Mouse (Mus musculus) CH12F3 (cell line): ENCODE results near the gene Olfr1000.
"Not testable (repeated sequence)": the region's sequence is repeated elsewhere in the genome, so short reads cannot be mapped to it uniquely, and the experiment has no call there.

Source experiments
- in situ Hi-C: fragments of 300-500 bp; cut with MboI; formaldehyde crosslinking; loops from 2 replicates; pipeline ENCODE4 v1.14.3; 2020; ENCODE audit warnings: low sequenced_read_pairs

Olfr1000 gene

DNA sequence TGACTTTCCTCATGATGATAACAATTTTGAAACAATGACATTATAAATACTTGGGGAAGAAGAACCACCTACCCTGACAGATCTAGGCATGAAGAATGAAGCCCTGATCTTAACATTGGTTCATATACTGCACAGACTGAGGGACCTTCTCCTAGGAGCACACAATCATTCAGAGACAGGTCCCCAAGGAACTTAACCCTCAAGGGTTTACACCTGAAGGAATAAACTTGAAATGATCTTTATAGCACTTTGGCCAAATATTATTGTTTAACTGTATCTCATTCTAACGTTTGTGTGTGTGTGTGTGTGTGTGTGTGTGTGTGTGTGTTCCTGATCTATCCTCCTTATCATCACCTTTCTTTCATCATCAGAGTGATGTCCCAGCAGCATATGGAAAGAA, at the start of gene Olfr1000:
Gene Olfr1000, minus strand, starts transcription at position 101 of the 400 bp plus-strand sequence.
- in situ Hi-C loops = no loop called here

DNA sequence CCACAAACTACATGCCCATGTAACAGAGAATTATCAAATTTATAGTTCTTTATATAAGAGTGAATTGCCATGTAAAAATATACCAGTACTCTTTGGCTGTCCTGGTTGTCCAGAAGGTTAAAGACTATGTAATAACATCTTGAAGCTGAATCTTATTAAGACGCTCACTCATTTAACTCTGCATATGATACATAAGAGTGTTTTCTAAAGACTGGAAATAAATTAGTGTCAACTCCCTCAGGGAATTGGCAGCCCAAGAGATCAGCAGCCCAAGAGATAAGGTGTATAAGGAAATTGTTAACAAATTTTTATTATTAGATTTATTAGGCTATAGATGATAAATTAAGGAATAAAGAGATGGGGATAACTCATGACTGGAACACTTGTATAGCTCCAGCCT, 38.9 kb upstream of the Olfr1000 start, which contains the start of gene Olfr1002:
Gene Olfr1002, minus strand, starts transcription at position 101 of the 400 bp plus-strand sequence.
- in situ Hi-C loops = no loop called here

DNA sequence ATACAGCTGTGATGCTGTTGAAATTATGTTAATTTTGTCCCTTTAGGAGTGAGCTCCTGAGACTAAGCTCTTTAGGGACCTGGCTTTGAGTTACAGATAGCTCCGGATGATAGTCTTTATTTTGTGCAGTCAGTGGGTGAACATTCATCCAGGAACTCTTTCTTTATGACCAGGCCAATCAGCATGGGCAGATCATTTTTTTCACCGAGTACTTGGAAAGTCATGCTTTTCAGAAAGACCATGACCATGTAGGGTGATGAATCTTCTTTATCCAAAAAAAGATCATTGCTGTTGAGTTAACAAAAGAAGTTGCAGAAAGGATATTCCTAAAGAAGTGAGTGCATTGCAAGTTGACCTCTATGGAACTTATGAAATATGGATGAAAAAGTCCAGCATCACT, 23.1 kb downstream of the Olfr1000 start, which contains the start of gene Olfr998:
Gene Olfr998, plus strand, starts transcription at position 301 of the 400 bp plus-strand sequence.
- in situ Hi-C loops = not testable (repeated sequence)

DNA sequence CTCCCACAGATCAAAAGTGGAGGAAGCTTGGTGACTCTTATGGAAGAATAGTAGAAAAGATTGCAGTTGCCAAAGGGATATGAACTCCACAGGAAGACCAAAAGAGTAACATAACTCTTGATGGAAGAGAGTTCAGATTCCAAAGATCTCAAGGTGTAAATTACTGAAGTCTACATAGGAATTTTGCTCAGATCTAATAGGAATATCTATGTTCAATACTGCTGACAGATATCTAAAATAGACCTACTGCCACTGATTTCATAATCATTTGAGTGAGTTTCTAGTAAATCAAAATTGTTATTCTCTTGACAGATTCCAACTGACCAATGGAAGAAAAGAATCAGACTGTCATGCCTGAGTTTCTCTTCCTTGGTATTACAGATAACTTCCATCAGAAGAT, 32.8 kb downstream of the Olfr1000 start, which contains the start of gene Olfr996:
Gene Olfr996, plus strand, starts transcription at position 301 of the 400 bp plus-strand sequence.
- in situ Hi-C loops = no loop called here

DNA sequence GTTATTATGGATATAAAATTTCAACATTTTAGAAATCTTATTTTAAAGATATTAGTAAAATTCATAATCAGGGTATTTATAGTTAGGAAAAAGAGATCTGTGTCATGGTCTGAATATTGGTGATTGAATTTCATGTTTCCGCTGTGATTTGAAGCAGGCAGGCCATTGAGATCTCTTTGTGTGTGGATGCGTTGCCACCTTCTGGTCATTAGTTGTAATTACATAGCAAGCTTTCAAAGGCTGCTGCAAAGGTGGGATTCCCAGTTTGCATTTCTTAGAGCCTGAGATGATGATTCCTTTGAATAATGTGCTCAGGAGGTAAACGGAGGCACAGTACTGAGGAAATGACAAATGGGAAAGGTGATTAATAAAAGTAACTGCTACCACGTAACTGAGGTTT, 50.5 kb downstream of the Olfr1000 start:
- in situ Hi-C loops = loop anchor here (10.0 kb wide), 1 partner anchor 436 kb away; no protein-coding TSS in a partner anchor

DNA sequence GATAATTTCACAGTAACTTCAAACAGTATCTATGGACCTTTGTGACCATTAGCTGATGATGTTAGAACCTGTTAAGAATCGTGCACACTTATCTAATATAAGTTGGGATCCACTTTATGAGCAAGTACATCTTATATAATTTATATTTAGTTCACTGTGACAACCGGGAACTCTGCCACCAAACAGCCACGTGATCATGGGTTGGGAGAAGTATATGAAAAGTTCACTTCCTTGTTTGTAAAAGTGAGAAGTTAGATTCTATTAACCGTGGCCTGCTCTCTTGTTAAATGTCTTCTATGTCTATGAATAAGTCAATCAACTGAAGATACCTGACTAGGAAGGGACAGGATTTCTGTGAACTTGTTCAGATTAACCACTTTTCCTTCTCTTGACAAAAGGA, 51.5 kb downstream of the Olfr1000 start:
- in situ Hi-C loops = loop anchor here (10.0 kb wide), 1 partner anchor 435 kb away; no protein-coding TSS in a partner anchor
